Mouse (Mus musculus): Measurements from ENCODE around the gene Vps35l.

Gene Vps35l

DNA sequence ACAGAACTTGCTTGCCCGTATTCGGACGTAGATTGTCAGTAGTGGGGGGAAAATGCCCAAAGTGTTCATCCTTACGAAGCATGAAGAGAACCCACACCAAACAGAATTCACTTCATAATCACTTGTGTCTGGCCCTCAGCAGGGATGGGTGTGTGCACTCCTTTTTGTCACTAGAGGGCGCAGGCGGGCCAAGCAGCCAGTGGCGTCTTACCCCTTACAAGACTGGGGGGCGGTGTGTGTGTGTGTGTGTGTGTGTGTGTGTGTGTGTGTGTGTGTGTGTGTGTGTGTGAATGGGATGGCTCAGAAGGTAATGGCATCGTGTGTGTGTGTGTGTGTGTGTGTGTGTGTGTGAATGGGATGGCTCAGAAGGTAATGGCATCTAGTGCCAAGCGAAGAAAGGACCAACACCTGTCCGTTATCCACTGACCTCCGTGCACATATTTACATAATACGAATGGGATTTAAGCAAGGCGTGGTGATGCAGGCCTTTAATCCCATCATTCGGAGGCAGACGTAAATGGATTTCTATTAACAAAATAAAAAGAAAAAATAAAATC, at the start of gene Vps35l:
Gene Vps35l, plus strand, starts transcription at position 252 of the 557 bp plus-strand sequence.
- peak; percentile 81 for DNase-seq (ENCODE audit: extremely low spot score, low spot score)

- no peak for DNase-seq (ENCODE audit: extremely low spot score, low spot score)
These were observed 48.7 kb upstream of the Vps35l start for GRCm38 (mm10) chr7:118691287-118691686.

- no peak for DNase-seq (ENCODE audit: extremely low spot score, low spot score)
These were observed 43.9 kb upstream of the Vps35l start for GRCm38 (mm10) chr7:118696146-118696545.

- DNase-seq (ENCODE audit: extremely low spot score, low spot score): no peak
These were observed 42.9 kb upstream of the Vps35l start for GRCm38 (mm10) chr7:118697168-118697567.

DNA sequence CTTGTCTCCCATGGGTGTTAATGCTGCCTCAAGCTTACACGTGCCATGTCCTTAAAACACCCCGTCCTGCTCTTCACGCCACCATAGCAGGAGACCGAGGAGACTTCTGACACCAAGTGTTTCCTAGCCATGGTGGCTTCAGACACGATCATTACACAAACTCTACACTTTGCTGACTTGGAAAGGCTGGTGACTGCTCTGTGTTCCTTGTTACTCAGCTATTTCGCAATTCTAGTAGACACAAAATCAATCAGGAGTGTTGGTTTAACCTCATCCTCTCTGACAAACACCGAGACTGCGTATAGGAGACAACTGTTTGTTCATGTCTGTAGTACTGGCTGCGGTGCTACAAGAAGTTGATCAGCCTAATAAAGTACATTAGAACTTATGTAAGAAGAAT, 41.1 kb upstream of the Vps35l start:
- no peak for DNase-seq (ENCODE audit: extremely low spot score, low spot score)

DNA sequence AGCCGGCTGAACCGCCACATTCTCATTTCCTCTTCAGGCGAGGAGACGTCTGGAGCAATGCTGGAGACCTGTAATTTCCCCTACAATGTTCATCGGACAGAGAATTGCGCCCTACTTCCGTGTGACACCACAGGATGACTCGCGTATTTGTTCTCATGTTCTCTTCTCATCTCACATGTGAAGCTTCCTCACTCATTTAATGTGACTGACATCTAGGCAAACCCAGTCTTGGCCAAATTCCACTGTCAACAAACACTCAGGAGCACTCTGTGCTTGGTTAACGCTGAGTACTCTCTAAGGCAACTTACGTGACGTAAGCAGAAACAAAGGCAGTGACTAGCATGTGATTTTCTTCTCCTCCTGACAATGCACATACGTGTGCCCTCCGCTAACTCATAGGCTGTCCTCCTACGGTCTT, 36.9 kb upstream of the Vps35l start:
- no peak for DNase-seq (ENCODE audit: extremely low spot score, low spot score)

DNA sequence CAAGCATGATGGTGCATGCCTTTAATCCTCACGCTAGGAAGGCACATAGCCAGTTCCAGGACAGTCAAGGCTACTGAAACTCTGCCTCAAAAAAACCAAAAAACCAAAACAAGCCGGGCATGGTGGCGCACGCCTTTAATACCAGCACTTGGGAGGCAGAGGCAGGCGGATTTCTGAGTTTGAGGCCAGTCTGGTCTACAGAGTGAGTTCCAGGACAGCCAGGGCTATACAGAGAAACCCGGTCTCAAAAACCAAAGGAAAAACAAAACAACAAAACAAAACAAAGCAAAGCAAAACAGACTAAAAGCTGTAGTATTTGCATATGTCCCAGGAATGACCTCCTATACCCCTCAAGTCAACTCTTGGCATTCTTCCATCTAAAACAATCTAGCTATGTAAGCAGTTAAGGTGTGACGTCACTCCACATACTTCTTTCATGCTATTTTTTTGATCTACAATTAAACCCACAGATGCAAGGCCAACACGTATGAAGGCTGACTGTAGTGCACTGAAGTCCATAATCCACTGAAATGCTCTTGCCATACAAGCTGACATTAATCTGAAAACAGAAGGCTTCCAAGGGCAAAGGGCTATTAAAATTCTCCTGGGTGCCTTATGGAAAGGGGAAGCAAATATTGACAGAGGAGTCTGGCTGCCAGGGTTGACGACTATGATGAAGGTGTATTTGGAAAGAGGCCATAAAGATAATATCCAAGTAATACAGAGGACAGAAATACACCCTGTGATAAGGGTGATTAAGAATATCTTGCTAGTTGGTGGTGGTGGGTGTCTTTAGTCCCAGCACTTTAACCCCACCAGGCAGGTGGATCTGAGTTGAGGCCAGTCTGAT, 35.8 kb upstream of the Vps35l start:
- no peak for DNase-seq (ENCODE audit: extremely low spot score, low spot score)

- peak; percentile 93 for DNase-seq (ENCODE audit: extremely low spot score, low spot score)
These were observed 34.7 kb upstream of the Vps35l start, which contains the start of gene Gde1 for GRCm38 (mm10) chr7:118705101-118705961. Gene Gde1, minus strand, starts transcription at chr7:118705778.

GRCm38 (mm10) chr7:118706051-118706450, 34.0 kb upstream of the Vps35l start:
- DNase-seq (ENCODE audit: extremely low spot score, low spot score): no peak

GRCm38 (mm10) chr7:118706488-118706887, 33.5 kb upstream of the Vps35l start:
- no peak for DNase-seq (ENCODE audit: extremely low spot score, low spot score)

GRCm38 (mm10) chr7:118707216-118707615, 32.8 kb upstream of the Vps35l start:
- no peak for DNase-seq (ENCODE audit: extremely low spot score, low spot score)

GRCm38 (mm10) chr7:118708002-118708401, 32.0 kb upstream of the Vps35l start:
- no peak for DNase-seq (ENCODE audit: extremely low spot score, low spot score)

DNA sequence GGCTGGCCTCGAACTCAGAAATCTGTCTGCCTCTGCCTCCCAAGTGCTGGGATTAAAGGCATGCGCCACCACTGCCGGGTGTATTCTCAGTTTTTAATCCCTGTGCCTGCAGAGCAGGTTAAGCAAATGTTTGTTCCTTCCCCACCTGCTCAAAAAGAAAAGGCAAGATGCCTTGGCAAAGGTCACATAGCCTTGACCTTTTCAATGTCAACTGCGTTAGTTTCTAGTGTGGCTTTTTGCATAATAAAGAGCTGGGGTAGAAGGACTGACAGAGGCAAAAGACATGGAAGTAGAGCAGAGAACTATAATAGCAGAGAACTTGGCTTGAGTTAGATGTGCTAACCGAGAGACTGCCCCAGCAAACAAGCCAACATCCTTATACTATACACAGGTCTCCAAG, 29.2 kb upstream of the Vps35l start:
- no peak for DNase-seq (ENCODE audit: extremely low spot score, low spot score)

DNA sequence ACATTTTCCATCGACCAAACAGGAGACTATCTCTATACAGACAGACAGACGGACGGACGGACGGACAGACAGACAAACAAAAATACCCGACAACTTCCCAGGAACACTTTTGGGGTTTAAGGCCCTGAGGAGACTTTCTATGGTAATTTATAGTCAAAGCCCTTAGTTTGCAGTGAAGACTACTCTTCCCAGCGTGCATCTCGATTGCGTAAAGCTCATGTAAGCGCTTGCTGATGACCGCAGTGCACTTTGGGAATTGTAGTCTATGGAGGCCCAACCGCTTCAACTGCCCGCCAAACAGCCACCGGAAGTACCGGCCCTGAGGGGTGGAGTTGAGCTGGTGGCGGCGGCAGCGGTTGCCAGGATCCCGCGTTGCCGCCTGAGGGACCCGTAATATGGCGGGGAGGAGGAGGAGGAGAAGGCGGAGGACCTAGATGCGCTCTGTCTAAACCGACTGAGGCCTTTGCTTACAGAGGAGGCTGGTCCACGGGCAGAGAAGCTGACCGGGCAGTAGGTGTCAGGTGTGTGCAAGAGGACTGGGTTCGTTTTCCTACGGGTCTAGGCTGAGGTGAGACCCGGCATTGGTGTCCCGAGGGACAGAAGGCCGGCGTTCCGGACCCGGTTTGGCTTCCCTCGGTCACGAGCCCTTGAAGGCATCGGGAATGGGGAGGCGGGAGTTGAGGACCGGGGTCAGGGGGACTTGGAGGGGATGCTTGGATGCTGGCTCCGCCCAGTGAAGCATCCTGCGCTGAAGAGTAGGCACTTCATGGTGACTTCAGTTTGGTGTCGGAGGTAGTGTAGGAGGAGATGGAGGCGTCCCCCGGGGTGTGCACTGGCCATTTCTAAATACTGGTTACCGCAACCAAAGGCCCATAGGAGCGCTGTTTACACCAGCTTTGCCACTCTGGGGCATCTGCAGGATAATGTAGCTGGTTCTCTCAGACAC, 27.5 kb upstream of the Vps35l start, which contains the start of gene Ccp110:
Gene Ccp110, plus strand, starts transcription at position 325 of the 946 bp plus-strand sequence.
- peak; percentile 89 for DNase-seq (ENCODE audit: extremely low spot score, low spot score)

GRCm38 (mm10) chr7:118714873-118715272, 25.2 kb upstream of the Vps35l start:
- no peak for DNase-seq (ENCODE audit: extremely low spot score, low spot score)

GRCm38 (mm10) chr7:118718066-118718465, 22.0 kb upstream of the Vps35l start:
- DNase-seq (ENCODE audit: extremely low spot score, low spot score): no peak

DNA sequence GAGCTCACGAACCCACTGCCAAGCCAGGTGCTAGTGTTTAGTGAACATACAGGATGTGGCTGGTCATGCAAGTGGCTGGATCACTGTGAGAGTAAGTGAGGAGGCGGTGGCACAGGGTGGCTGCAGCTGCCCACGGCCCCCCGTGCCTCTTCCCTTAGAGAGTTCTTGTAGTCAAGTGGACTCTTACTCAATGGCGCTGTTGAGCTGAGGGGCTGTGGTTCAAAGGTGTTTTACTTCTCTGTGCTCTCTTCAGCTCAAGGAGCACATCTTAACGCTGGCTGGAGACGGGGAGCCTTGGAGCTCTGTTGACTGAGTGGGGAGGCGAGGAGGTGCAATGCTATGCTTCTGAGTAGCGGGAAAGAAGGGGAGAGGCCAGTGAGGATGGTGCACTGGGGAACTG, 16.1 kb upstream of the Vps35l start:
- no peak for DNase-seq (ENCODE audit: extremely low spot score, low spot score)

- no peak for DNase-seq (ENCODE audit: extremely low spot score, low spot score)
These were observed 14.6 kb upstream of the Vps35l start for GRCm38 (mm10) chr7:118725459-118725858.

GRCm38 (mm10) chr7:118728846-118729587, 11.0 kb upstream of the Vps35l start:
- DNase-seq (ENCODE audit: extremely low spot score, low spot score): no peak

DNA sequence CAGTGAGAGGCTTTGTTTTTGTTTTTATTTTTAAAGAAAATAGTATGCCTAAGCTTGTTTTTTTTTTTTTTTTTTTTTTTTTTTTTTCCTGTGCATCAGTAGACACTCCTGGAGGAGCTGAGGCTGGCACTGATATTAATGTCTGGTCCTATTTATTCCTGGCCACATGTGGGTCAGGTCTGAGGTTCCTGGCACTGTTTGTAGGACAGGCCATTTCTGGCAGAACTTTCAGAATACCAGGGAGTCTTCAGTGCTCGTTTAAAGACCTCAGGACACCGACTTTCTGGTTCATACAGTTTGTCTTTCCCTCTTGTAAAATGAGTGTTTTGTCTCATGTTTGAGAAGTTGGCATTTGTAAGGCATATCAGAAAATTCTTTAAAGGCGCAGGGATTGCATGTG, 8.2 kb upstream of the Vps35l start:
- no peak for DNase-seq (ENCODE audit: extremely low spot score, low spot score)
